Mouse (Mus musculus) bone marrow, adult 2 months (tissue): ENCODE data around the gene Gabrg3. TPM values are rescaled to one million over a fixed set of nuclear protein-coding genes. Genes with fewer than 3 reads are reported as not detected.

Experiments used
- H3K27ac ChIP-seq: fragments of 200-500 bp; 2 replicates; pipeline ENCODE4 v1.5.1; 2012; ENCODE audit warnings: low read depth, mild to moderate bottlenecking, control low read depth, inconsistent platforms, low read length; ENCODE audit not compliant: control insufficient read depth, poor library complexity, insufficient read depth
- H3K4me1 ChIP-seq: fragments of 200-500 bp; 2 replicates; pipeline ENCODE4 v1.6.1; 2011; ENCODE audit warnings: low read length; ENCODE audit not compliant: control insufficient read depth, insufficient read depth
- H3K4me3 ChIP-seq: fragments of 200-500 bp; replicated peaks from 2 replicates; pipeline ENCODE3; 2011; ENCODE audit warnings: mild to moderate bottlenecking, low read depth, low read length, control low read depth; ENCODE audit not compliant: control insufficient read depth
- CTCF ChIP-seq: fragments of 200-500 bp; IDR thresholded peaks from 2 replicates; pipeline ENCODE4 v1.5.1; 2011; ENCODE audit warnings: low read length, control low read depth; ENCODE audit not compliant: control insufficient read depth, insufficient read depth
- POLR2A ChIP-seq: fragments of 200-500 bp; IDR thresholded peaks from 2 replicates; pipeline ENCODE4 v1.6.1; 2011; ENCODE audit warnings: low read depth, mild to moderate bottlenecking, control low read depth, low read length, borderline replicate concordance; ENCODE audit not compliant: control insufficient read depth
- WGBS: fragments of 180-500 bp; shearing (Covaris S2); methylation state at CpG from one replicate; pipeline ENCODE4 v1.1.7; 2018; 5-methylcytosine and 5-hydroxymethylcytosine counted together
- polyA plus RNA-seq: library from polyadenylated mRNA; stranded (reverse); fragments of >200 nt; gene quantifications from 2 replicates; pipeline ENCODE4 v1.2.4, GENCODE M21; 2011; ENCODE audit warnings: low replicate concordance; ENCODE audit not compliant: missing spikeins, insufficient read depth, insufficient read length

The Gabrg3 gene
- polyA plus RNA-seq, 1 experiment, result not detected

- WGBS, result 78% methylated on average over 3 of the region's 3 CpGs
- Histone ChIP-seq H3K4me1 (no peaks in the 10 kb centered on the region), H3K27ac (no peak overlapping the region), H3K4me3 (no peak overlapping the region)
- no peak for TF ChIP-seq POLR2A
- no peak for TF ChIP-seq CTCF
Measured at GRCm38 (mm10) chr7:57331211-57331610, 55.8 kb downstream of the Gabrg3 start.

- WGBS, result 70% methylated on average over 4 of the region's 4 CpGs
- H3K4me1 ChIP-seq, result no peaks in the 10 kb centered on the region
- TF ChIP-seq CTCF (no peak), POLR2A (no peak)
- no peak overlapping the region for H3K4me3 ChIP-seq
- H3K27ac ChIP-seq, result no peak overlapping the region
Measured at GRCm38 (mm10) chr7:57330240-57330639, 56.7 kb downstream of the Gabrg3 start.

DNA sequence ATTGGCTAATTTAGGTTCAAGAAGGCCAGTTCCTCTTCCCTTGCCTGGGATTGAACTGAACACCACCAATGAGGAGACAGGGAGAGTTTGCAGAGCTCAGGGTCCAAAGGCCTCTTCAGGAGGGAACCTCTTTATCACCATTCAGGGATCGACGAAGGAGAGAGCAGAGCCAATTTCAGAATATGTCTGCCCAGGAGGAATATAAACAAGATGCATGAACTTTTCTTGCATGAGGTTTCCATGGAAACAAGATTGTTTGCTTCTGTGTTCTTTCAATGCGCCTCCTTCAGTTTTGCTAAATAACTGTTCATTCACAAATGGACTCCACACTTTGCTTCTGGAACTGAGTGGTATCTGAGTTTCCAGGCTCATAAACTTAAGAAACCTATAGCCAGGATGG, 62.5 kb downstream of the Gabrg3 start:
- 80% methylated on average over 3 of the region's 3 CpGs for WGBS

GRCm38 (mm10) chr7:57322086-57322485, 64.9 kb downstream of the Gabrg3 start:
- 50% methylated on average over 1 of the region's 1 CpGs for WGBS
- Histone ChIP-seq H3K27ac (no peak overlapping the region), H3K4me1 (no peaks in the 10 kb centered on the region), H3K4me3 (no peak overlapping the region)
- no peak for TF ChIP-seq POLR2A
- TF ChIP-seq CTCF, result no peak

More for the DNA sequence above, 62.5 kb downstream of the Gabrg3 start:
- TF ChIP-seq POLR2A, result no peak
- TF ChIP-seq CTCF, result no peak
- Histone ChIP-seq H3K27ac (no peak overlapping the region), H3K4me1 (no peaks in the 10 kb centered on the region), H3K4me3 (no peak overlapping the region)

DNA sequence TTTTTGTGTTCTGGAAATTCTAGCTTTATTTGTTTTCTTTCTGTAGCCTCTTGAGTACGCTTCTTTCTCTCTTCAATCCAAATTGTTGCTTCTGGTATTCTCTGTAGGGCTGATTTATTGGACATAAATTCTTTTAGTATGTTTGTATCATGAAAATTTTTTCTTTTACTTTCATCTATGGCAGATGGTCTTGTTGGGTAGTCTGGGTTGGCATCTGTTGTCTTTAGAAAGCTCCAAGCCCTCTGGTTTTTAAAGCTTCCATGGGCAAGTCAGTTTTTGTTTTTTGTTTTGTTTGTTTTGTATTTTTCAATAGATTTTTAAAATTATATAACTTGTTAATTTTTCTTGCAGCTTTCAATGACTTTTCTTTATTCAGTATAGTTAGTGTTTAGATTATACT, 72.0 kb downstream of the Gabrg3 start:
- WGBS, result 56% methylated on average over 1 of the region's 1 CpGs
- no peak overlapping the region for H3K27ac ChIP-seq
- TF ChIP-seq CTCF (no peak), POLR2A (no peak)

DNA sequence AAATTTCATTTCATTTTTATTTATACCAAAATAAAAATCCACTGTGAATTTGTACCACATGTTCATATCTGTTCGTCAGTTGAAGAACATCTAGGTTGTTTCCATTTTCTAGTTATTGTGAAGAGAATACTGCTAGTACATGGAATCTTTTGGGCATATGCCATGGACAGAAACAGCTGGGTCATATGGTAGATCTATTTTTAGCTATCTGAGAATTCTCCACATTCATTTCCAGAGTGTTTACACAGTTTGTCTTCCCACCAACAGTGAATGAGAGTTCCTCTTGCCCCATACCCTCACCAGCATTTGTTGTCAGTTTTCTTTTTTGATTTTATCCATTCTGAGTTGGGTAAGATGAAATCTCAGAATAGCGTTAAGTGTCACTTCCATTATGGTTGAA, 75.0 kb downstream of the Gabrg3 start:
- no peak overlapping the region for H3K4me3 ChIP-seq
- no peak overlapping the region for H3K27ac ChIP-seq
- H3K4me1 ChIP-seq, result no peaks in the 10 kb centered on the region
- TF ChIP-seq CTCF (no peak), POLR2A (no peak)
- 79% methylated on average over 2 of the region's 2 CpGs for WGBS

More for the DNA sequence above, 72.0 kb downstream of the Gabrg3 start:
- Histone ChIP-seq H3K4me3 (no peak overlapping the region), H3K4me1 (no peaks in the 10 kb centered on the region)

- Histone ChIP-seq H3K4me3 (no peak overlapping the region), H3K4me1 (no peaks in the 10 kb centered on the region), H3K27ac (no peak overlapping the region)
- TF ChIP-seq POLR2A (no peak), CTCF (no peak)
- WGBS, result 32% methylated on average over 1 of the region's 1 CpGs
Measured at GRCm38 (mm10) chr7:57307337-57307736, 79.7 kb downstream of the Gabrg3 start.

GRCm38 (mm10) chr7:57296639-57297038, 90.3 kb downstream of the Gabrg3 start:
- H3K4me3 ChIP-seq, result no peak overlapping the region
- H3K27ac ChIP-seq, result no peak overlapping the region
- WGBS, result 61% methylated on average over 3 of the region's 3 CpGs
- TF ChIP-seq CTCF (no peak), POLR2A (no peak)
- H3K4me1 ChIP-seq, result no peaks in the 10 kb centered on the region

DNA sequence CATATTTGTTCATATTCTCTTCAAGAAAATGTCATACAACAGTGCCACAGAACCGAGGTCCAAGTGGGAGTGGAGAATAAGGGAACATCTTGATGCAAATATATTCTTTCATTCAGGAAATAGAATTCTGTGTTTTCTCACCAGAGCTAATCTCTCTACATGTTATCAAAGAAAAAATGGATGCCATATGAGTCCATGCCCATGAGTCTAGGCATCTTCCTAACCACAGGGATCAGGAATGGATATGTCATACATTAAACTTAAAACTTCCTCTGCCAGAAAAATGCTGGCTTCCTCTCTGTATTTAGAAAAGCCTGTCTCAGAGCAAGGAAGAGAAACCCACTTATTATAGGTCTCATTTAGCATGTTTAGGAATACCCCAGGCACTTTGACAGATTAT, 92.9 kb downstream of the Gabrg3 start:
- H3K4me1 ChIP-seq, result no peaks in the 10 kb centered on the region
- H3K27ac ChIP-seq, result no peak overlapping the region
- WGBS, result 64% methylated on average over 1 of the region's 1 CpGs
- no peak for TF ChIP-seq POLR2A
- no peak for TF ChIP-seq CTCF
- H3K4me3 ChIP-seq, result no peak overlapping the region
